Mouse (Mus musculus): Measurements from ENCODE around the gene Lin7c.

Lin7c gene

GRCm38 (mm10) chr2:109890597-109890996, at the start of gene Lin7c:
TSS of gene Lin7c (plus strand) at chr2:109890853.
- in situ Hi-C loops (cut with MboI, MseI) = loop anchor here (25.0 kb wide), 1 partner anchor 603 kb away; the partner anchor contains the start of genes Kif18a and Mettl15

GRCm38 (mm10) chr2:109846401-109846800, 44.3 kb upstream of the Lin7c start:
- in situ Hi-C loops (cut with MboI, MseI) = no loop called here

GRCm38 (mm10) chr2:109848305-109848704, 42.3 kb upstream of the Lin7c start:
- in situ Hi-C loops (cut with MboI, MseI) = no loop called here

GRCm38 (mm10) chr2:109848715-109849114, 41.9 kb upstream of the Lin7c start:
- in situ Hi-C loops (cut with MboI, MseI) = no loop called here

DNA sequence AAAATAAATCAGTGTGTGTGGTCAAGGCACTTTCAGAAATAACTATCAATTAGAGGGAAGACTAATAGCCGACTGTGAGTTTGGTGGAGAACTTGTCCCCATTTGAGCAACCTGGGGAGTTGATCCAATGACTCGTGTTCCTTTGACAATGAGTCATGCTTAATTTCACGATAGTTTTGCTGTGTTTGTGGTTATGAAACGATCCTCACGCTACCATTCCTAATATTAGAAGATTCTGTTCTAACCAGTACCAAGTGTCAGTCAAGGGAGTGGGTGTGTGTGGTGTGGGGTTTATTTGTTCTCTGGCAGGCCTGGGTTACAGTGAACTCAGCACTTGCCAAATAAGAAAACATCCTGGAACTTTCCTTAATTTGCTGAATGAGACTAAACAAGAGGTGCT, 35.1 kb upstream of the Lin7c start:
- in situ Hi-C loops (cut with MboI, MseI) = no loop called here

DNA sequence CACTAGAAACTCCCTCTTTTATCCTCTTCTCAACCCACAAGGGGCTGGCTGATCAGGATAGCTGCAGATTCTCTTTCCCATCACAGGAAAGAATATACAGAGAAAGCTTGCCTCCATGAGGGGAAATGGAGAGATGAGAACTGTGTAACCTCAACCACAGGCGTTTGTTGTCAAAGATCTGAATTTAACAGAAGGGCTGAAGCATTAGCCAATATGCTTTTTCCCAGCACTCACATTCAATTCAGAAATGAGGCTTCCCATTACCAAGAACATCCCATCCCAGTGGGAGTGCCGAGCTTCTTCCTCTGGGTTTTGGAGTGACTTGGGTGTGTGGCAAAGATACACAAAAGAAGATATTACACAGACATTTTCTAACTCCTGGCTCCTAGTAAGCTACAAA, 31.0 kb upstream of the Lin7c start:
- in situ Hi-C loops (cut with MboI, MseI) = no loop called here

- in situ Hi-C loops (cut with MboI, MseI) = no loop called here
These were observed 29.8 kb upstream of the Lin7c start for GRCm38 (mm10) chr2:109860832-109861231.

- in situ Hi-C loops (cut with MboI, MseI) = loop anchor here (25.0 kb wide), 1 partner anchor 592 kb away; the partner anchor contains the start of genes Kif18a and Mettl15
These were observed 11.2 kb upstream of the Lin7c start for GRCm38 (mm10) chr2:109879429-109879828.

- in situ Hi-C loops (cut with MboI, MseI) = loop anchor here (25.0 kb wide), 1 partner anchor 594 kb away; the partner anchor contains the start of genes Kif18a and Mettl15
These were observed 9.5 kb upstream of the Lin7c start for GRCm38 (mm10) chr2:109881111-109881510.

DNA sequence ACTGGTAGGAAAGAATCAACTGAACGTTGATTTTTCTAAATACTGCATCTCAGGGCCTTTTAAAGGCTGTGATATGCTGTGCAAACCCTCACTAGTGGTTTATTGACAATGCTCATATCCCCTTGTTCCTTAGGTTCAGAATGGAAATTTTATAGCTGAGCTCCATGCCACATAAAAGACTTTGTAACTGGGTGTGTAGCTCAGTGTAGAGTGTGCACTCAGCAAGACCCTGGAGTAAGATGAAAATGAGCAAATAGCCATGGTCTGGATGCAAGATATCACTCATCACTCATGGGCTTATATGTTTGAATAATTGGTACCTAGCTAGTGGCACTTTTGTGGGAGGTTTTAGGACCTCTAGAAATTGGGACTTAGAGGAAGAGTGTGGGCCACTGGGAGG, 9.0 kb upstream of the Lin7c start:
- in situ Hi-C loops (cut with MboI, MseI) = loop anchor here (25.0 kb wide), 1 partner anchor 594 kb away; the partner anchor contains the start of genes Kif18a and Mettl15

- in situ Hi-C loops (cut with MboI, MseI) = loop anchor here (25.0 kb wide), 1 partner anchor 597 kb away; the partner anchor contains the start of genes Kif18a and Mettl15
These were observed 6.5 kb upstream of the Lin7c start for GRCm38 (mm10) chr2:109884106-109884505.

GRCm38 (mm10) chr2:109884507-109884906, 6.1 kb upstream of the Lin7c start:
- in situ Hi-C loops (cut with MboI, MseI) = loop anchor here (25.0 kb wide), 1 partner anchor 597 kb away; the partner anchor contains the start of genes Kif18a and Mettl15

DNA sequence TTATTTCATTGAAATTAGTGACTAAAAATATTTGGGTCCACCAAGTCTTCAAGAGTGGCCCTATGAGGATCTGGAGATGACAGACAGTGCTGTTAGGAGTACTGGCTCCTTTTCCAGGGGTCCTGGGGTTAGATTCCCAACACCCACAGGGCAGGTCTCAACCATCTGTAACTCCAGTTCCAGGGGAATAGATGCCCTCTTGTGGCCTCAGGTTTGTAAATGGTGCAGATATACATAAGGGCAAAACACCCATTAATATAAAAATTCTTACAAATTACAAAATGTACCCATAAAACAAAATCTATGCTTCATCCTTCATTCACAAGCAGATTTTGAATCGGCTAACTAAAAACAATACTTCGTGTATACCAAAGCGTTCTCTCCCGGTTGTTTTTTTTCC, 585 bp upstream of the Lin7c start:
- in situ Hi-C loops (cut with MboI, MseI) = loop anchor here (25.0 kb wide), 1 partner anchor 603 kb away; the partner anchor contains the start of genes Kif18a and Mettl15

GRCm38 (mm10) chr2:109891031-109891430, 378 bp downstream of the Lin7c start:
- in situ Hi-C loops (cut with MboI, MseI) = loop anchor here (25.0 kb wide), 1 partner anchor 604 kb away; the partner anchor contains the start of genes Kif18a and Mettl15

DNA sequence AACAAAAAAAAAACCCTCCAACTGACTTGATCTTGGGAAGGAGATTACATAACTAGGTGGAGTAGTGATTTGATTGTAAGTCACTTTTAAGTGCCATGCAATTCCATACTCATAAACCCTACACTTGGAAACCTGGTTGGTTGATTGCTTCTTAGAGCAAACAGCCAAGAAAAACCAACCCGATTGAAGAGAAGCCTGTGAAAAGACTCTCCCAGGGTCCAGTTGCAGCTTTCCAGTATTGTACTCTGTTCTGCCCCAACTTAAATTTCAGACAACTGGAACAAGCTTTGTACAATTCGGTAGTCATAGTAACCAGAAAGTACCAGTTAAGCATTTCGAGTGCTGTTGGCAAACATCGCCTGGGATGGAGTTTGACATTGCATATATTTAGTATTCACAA, 818 bp downstream of the Lin7c start:
- in situ Hi-C loops (cut with MboI, MseI) = loop anchor here (25.0 kb wide), 1 partner anchor 604 kb away; the partner anchor contains the start of genes Kif18a and Mettl15

- in situ Hi-C loops (cut with MboI, MseI) = loop anchor here (25.0 kb wide), 1 partner anchor 609 kb away; the partner anchor contains the start of genes Kif18a and Mettl15
These were observed 5.7 kb downstream of the Lin7c start for GRCm38 (mm10) chr2:109896311-109896710.

DNA sequence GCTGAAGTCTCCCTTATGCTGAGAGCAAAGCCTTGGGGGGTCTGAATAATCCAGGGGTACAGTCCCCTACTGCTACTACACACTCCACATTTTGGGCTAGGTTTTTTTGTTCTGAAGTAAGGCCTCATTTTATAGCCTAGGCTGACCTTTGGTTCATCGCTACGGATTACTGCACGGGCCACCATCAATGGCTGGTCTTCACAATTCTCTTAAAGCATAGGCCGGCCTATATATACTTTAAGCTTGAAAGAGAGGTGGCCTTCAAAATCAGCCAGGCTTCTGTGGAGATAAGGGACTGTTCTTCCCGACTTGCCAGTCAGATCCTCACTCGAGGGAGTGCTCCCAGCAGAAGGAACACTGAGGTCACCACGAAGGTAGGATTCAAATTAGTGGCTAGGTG, 12.2 kb downstream of the Lin7c start:
- in situ Hi-C loops (cut with MboI, MseI) = loop anchor here (5.0 to 25.0 kb wide), 4 partner anchors 112 to 1159 kb away; partner anchors contain the start of gene Ccdc34

- in situ Hi-C loops (cut with MboI, MseI) = loop anchor here (5.0 to 25.0 kb wide), 4 partner anchors 111 to 1158 kb away; partner anchors contain the start of gene Ccdc34
These were observed 13.6 kb downstream of the Lin7c start for GRCm38 (mm10) chr2:109904171-109904821.

- in situ Hi-C loops (cut with MboI, MseI) = loop anchor here (10.0 to 25.0 kb wide), 3 partner anchors 106 to 1153 kb away; partner anchors contain the start of gene Ccdc34
These were observed 18.5 kb downstream of the Lin7c start for GRCm38 (mm10) chr2:109909122-109909521.

GRCm38 (mm10) chr2:109912216-109912615, 21.6 kb downstream of the Lin7c start:
- in situ Hi-C loops (cut with MboI, MseI) = loop anchor here (25.0 kb wide), 1 partner anchor 1150 kb away; no protein-coding TSS in a partner anchor

- in situ Hi-C loops (cut with MboI, MseI) = loop anchor here (25.0 kb wide), 1 partner anchor 1150 kb away; no protein-coding TSS in a partner anchor
These were observed 22.1 kb downstream of the Lin7c start for GRCm38 (mm10) chr2:109912766-109913165.

GRCm38 (mm10) chr2:109913241-109913640, 22.6 kb downstream of the Lin7c start:
- in situ Hi-C loops (cut with MboI, MseI) = loop anchor here (25.0 kb wide), 1 partner anchor 1149 kb away; no protein-coding TSS in a partner anchor
